Mouse (Mus musculus) kidney, adult 18-20 months (tissue): ENCODE measurements around the gene Col4a1.

ENCODE experiments used
- DNase-seq: peaks from one replicate; pipeline ENCODE4 v3.0.0; 2021

The Col4a1 gene

DNA sequence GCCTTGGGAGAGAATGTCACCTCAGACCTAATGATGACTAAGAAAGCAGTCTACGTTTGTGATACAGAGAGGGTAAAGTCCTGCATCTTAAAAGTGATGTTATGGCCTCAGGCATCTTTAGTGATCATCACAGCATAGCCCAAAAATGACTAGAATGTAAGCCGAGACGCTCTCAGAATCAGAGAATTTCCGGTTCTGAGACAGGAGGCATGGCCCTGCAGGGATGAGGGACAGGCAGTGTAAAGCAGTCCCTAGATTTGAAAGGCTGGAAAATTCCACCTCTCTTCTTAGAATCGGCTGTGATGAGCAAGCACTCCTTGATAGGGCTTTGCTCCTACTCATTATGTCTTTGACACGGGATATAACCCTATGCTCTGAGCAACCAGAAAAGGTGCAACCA lies 48.8 kb downstream of the Col4a1 start:
- no peak for DNase-seq

DNA sequence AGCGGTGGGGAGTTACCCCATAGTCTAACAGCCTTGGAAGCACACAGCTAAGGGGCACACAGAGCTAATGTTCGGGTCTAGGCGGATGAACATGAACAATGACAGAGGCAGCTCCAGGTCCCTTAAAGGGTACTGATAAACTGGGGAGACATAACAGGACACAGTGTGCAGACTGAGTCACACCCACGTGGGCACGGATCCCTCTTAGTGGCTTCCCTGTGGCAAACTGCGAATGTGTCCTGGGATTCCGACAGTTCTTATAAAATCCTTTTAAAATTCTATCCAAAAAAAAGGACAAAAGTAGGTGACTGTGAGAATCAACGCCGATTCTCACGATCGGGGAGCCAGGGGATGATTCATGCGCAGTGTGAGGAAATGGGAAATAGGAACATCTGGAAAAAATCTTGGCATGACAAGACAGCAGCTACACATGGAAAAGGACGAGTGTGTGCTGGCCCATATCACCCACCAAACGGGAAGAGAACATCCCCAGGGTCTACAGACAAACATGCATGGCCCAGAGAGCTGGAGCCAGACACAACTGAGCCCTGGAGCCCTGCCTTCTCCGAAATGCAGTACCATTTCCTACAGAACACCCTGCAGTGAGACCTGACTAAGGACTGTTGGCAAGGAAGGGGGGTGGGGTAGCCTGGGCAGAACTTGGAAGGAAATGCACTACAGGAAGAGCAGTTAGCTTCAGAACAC lies 50.4 kb downstream of the Col4a1 start:
- DNase-seq = no peak

DNA sequence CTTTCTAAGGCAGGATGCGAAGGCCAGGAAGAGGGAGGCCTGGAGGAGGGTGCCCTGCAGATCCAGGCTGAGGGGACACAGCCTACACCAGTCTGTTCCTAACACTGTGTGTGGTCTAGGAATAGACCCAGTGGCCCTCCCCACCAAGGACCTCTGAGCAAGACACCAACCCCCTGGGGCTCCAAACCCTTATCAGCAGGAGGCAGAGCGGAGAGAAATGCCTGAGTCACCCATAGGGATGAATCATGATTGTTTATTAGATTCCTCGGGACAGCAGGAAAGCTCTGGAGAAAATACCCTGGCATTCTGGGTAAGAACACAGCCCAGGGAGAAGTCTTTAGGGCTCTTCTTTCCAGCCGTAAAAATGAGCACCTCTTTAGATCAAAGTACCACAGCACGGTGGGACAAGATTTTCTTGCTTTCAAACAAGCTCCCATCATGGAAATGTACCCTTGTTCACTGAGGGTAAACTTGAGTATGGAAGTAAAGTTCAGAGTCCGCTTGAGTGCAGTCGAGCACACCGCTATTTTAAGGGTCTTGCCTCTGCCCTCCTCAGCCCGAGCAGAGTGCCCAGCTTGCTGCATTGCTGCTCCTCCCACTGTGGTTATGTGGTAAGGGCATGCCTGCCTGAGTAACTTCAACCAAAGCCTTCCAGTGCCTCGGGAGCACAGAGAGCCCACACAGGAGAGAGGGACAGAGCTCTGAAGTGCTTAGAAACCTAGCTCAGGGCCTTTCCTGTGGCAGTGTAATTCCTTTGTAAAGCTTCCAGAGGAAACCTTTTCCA lies 52.6 kb downstream of the Col4a1 start:
- DNase-seq = no peak

DNA sequence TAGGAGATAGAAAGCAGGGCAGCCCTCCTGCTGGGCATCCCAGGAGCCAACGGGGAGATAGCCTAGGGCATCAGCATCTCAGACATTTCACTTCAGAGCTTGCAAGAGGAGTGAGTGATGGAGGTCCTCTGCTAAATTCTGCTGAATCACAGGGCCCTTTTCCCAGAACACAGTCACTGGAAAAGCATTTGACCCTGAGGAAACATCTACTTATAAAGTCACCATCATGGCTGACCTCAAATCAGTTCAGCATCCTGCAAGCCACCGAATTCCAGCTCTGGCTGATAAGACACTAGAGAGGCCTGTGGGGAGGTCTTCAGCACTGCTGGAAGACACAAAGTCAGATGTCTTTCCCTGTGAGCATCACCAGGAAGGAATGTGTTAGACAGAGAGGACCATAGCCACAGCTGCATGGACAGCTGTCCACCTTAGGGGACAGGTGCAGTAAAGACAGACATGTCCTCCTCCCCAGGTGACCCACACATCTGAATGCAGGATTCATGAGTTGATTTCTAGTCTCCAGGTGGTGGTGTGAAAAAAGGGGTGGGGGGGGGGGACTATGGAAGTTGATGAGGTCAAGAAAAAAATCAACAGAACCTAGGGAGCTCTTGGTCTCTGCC lies 54.0 kb downstream of the Col4a1 start:
- DNase-seq = no peak

DNA sequence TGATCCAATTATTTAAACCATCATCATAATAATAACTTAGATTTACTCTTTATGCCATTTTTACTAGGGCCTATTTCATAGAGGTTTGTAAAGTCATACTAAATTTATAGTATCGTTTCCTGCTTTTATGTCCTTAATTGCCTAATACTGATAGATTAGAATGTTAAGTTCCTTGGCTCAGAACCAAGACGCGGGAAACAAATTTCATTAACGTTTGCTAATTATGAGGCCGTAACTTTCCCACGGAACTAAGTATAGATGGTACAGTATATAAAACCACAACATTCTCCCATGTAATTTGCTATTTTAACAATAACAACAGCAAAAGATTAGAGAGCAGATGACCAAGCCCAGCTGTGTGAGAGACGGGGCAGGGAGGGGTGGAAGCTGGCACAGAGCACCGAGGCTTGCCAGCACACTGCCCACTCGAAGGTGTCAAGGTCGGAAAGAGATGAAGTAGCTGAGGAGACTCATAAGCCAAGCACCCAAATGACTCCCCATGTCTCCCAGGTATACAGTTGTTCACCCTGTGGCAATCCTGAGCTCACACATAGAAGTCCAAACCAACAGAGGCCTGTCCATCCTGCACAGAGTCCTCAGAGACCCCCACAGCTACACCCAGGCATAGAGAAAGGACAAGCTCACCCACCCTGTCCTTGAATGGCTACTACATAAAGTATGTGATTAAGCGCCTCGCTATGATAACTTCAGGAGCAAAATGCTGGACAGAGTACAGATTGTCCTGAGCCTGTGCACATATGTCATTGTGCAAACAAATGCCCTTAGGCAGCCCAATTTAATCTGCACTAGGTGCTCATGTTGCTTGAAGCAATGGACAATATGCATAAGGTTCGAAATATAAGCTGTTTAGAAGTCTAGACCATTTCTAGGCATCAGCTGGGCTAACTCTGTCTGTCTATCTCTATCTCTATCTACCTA lies 55.3 kb downstream of the Col4a1 start:
- no peak for DNase-seq

DNA sequence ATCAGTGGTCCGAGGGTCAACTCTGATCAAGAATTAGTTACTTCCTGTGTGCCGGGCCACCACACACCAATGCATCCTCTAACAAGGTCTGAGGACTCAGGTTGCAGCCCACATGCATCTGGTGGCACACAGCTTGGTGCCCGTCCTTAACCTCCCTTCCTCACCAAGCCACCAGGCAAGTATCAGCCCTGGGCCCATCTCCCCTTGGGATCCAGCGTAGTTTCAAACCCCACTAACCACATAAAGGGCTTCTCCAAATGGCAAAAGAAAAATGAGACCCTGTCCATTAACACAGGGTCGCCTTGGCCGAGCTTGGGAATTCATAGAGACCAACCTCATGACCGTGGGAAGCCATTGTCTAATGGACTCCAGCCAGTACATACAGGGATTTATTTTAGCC lies 56.2 kb downstream of the Col4a1 start:
- DNase-seq = no peak

DNA sequence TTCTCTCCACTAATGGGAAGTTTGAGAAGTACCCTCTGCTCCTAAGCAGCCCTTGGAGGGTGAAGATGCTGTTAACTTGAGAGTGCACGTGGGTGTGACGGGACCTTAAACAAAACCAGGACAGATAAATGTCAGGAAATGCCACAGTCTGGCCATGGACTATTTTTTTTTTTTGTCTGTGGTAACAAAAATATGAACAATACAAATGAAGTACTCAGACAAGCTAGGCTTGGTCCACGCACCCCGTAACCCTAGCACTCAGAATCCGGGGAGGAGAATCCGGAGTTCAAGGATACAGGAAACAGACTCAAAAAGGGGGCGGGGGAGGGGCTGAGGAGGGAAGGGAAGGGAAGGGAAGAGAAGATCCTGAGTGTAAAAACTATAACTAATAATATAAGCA lies 56.9 kb downstream of the Col4a1 start:
- DNase-seq = no peak

DNA sequence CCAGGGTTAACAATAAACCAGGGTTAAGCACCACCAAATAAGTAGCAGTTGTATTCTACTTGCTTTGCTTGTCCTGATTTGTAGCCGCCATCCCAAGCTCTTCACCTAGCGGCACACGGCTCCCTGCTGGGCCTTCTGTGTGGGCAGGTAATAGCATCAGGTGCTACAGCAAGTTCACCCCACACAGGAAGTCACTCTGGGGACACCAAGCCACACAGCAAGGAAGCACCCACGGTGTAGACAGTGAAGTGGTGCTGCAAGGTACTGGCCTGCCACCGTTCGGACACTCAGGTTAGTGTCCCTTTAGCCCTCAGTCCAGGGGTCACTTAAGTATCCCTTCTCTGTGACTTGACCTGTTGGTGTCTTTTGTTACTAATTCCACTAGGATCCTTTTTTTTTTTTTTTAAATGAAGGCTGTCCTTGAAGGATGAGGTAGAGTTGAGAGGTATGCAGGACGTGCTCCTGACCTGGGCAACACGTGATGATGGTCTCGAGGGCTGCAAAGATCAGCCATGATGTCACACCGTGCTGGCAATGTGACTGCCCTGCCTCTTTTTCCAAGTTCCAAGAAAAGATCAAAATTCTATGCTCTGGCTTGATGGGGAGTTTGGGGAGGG lies 57.6 kb downstream of the Col4a1 start:
- no peak for DNase-seq

DNA sequence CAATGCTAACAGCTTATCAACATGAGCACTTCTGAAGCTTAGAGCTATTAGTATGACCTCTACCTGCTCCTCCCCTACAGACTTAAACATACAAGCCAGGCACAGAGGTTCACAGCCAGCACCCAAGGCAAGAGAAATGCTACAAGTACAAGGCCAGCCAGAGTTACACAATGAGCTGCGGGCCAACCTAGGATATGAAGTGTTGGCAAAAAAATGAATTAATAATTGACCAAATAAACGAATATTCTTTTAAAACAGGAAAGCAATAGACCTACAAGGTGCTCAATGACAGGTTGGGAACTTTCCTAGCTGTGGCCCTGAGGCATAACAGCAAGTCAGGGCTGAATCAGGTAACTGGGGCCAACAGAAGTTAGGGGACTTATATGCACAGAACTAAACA lies 58.1 kb downstream of the Col4a1 start:
- DNase-seq = no peak

DNA sequence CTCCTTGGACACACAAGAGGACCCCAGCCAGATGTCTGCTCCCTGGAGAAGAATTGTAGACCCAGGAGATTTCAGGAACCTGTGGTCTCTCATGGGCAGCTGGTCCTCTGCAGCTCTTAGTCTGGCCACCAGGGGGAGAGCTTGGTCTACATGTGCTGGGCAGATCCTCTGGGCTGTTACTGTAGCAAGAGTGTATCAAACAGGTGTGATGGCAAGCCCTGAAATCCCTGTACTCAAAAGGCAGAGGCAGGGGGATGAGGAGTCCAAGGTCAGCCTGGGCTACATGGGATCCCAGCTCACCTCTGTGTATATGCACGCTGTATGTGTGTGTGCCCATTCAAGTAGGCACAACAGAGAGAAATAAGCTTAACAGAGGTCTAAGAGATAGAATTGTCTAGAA lies 59.1 kb downstream of the Col4a1 start:
- peak; percentile 91 for DNase-seq

DNA sequence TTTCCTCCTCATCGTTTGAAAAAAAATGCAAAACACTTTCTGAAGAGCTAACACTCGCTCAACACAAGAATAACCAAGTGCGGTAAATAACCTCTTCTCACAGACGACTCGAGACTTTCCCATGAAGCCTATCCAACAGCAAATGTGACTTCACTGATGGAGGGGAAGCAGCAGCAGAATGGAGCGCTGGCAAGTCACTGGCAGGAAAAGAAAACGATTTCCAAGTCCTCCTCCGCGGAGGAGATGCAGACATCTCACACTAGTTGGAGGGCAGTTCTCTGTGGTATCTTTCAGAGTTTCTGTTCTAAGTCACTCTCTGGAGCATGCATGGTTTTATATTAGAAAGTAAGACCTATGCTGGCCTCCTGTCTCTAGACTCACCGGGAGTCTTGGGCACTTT lies 59.6 kb downstream of the Col4a1 start:
- DNase-seq = no peak

DNA sequence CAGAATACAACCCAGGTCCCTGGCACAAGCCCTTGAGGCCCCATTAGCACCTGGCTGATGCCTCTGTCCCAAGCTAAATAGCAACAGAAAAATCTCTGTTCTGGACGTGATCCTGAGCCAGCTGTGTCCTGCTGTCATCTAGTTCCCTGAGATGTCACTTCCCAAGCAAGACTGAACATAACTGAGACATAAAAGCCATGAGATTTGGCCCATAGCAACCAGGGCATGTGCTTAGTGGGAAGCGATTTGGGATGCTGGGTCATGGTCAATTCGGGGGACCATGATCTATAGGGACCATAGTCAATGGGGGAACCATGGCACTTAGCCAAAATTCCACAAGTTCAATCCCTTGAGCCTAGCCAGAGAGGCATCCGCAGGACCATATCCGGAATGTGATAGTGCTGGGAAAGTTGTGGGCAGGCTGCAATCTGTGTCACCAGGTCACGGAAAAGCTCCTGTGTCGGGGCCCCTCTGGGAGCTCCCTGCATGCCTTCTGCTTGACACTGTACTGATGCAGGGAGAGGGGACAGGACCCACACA lies 60.3 kb downstream of the Col4a1 start:
- DNase-seq = no peak

DNA sequence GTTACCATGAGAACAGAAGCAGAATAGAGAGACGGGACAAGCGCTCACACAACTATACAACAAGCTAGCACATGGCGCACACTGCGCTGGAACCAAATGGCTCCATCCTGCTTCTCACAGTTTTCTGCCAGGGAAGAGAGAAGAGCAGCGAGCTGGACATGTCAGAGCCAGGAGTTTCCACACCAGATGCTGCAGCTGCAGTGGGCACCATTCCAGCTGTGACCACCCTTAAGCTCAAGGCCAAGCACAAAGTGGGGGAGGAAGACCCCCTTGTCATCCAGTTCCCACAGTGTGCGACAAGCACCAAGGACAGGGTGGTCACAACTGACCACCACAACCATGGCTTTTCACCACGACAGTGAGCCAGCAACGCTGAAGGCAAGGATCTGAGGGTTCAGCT lies 62.5 kb downstream of the Col4a1 start:
- DNase-seq = no peak

DNA sequence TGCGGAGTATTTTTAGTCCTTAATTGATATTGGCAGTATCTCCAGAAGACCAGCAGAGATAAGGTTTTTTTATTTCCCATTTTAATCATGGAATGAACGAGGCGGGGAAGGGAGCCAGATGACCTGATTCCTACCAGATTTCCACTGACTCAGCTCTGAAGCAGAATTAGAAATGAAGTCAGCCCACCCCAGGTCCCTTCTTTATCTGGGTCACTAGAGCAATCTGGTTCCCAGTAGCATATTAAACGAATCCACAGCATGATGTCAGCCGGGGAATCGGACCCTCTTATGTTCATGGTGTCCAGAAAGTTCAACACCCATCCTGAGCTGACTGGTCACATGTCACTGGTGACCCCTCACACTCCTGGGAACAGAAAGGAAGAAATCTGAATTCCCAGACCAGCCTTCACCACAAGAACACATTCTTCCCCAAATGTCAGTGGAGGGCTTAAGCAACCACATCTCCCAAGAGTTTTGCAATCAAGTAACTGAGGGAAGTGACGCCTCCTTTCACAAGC lies 63.0 kb downstream of the Col4a1 start:
- DNase-seq = no peak

DNA sequence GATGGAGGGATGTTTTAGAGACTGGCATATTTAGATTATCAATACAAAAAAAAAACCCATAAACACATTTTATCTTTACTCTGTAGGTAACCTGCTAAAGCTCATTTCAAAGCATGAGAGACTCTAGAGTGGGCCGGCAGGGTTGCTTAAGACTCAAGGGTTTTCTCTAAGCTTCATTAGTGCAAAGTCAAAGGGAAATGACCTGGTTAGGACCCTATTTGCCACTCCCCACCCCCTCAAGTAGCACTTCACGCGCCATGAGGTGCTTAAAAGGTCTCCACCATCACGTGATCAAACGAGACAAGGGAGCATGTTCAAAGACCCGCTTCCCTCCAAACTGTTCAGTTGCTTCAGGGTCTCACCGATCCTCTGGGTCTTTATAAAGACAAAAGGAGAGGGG lies 63.9 kb downstream of the Col4a1 start:
- DNase-seq = no peak

DNA sequence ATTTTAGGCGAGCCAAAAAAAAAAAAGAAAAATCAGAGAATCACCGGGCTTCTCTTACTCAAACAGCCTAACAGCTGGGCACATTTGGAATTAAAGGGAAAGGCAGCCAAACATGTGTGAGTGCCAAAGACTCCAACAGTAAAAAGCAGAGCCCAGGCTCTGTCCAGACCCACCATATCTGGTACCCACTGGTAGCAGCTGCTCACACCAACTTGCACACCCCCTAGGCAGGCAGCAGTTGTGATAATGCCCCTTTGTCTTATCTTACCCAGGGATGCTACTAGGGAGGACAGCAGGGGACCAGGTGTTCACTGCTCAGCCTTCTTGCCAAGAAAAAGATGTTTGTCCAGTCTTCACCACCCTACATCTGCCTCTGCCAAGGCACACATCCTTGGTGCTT lies 71.1 kb downstream of the Col4a1 start:
- DNase-seq = no peak

DNA sequence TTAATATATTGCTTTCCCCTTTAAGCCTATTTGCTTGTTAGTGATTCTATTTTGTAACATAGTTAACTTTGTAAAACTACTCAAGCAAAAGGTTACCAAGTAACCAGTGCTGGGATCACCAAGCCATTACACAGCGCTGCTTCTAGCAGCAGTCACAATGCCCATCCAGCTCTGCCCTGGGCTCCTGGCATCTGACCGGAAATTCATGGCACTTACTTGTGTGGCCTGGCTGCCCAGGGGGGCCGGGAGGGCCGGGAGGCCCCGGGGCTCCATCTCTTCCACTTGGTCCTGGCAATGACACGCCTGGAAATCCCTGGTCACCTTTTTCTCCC lies 77.8 kb downstream of the Col4a1 start:
- peak; percentile 71 for DNase-seq

DNA sequence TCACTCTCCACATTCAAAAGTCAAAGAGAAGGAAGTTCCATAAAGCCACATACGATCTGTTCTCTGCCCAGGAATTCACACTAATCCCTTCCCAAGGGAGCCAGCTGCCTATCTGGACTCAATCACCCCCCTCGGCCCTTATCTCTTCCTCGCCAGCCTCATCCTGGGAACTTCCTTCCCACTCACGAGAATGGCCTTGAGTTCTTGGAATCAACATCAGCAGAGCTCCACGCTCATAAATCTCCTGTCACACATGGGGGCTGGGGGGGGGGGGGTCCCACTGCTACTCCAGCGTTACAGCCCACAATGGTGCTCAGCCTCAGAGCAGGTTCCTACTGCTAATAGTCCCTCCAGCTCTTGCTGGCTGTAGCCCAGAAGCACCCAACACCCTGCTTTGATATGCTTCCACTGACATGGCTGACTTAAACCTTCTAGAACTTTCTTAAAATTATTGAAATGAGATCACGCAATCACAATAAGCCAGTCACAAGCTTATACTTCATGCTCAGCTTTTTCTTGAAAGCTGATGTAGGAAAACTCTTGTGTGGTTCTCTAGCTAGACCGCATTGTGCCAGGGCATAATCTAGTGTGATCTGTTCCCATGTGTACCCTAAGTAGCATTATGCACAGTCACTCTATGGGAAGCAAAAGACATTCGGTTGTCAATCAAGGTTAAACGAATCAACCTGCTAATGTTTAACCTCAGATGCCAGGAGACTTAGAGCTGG lies 78.3 kb downstream of the Col4a1 start:
- DNase-seq = peak; percentile 51

DNA sequence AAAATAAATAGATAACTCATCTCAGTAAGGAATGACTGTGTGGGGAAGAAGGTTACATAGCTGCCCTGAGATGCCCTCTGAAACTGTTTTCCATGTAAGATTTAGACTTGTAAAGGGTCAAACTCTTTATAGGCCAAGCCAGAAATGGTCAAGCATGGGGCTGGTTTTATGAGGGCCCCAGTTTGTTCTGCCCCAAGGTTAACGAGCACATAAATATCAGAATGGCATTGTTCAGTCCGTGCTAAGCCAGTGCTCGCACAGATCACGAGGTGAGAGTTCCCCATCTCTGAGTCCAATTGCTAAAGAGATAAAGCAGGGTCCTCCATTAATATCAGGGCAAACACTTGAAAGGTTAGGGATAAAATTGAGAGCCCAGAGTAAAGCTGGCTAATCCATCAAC lies 79.6 kb downstream of the Col4a1 start:
- no peak for DNase-seq

DNA sequence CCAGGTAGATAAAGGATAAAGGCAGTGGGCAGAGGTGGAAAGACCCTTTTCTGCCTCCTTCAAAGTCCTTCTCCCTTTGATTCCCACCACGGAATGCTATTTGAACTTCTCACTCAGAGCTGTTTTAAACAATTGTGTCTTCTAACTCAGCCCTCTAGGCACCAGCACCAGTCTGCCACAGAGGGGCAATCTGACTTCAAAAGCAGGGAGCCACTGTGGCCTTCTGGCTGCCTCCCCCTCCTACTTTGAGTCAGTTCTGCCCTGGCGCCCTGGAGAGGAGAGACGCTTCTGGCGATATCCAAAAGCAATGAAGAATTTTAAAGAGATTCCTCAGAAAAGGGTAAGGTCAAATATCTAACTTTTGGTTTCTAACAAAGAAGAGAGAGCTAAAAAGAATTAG lies 82.3 kb downstream of the Col4a1 start:
- DNase-seq = no peak

DNA sequence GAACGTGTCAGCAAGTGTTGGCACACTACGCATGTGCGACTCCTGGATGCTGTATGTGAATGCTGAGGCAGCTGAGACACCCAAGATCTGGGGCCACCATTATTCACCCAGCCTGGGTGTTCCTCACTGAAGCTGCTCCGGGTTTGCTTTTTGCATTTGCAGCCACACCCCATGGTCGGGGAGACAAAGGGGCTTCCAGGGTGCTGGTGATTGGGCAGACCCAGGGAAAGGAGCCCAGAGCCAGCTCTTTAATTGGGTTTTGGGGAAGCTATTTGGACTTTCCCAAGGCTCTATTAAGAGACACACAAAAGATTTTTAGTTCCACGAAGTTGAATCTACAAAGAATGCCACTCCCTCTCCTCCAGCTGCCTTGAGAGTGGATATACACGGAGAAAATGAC lies 85.2 kb downstream of the Col4a1 start:
- no peak for DNase-seq
